Comparison of ENCODE assay signal across 23 mouse cellular contexts in genomic region chr14:118944702-118945101, GRCm38 (mm10).
"Had no signal": no experiment of that assay in that cellular context is flagged by ENCODE, and none has a peak within 500 bp of the region (broad histone marks: within the 10 kb centered on the region; RNA-seq: fewer than 3 reads in every experiment).

No protein-coding gene starts in this region.

- DNase-seq: gastrocnemius, postnatal 14 days; gastrocnemius, postnatal 36 days; heart, postnatal 14 days; heart, postnatal 36 days; kidney, adult 18-20 months; kidney, adult 8-10 months; kidney, postnatal 10 days; kidney, postnatal 25 days; kidney, postnatal 4 days had no signal

- H3K9me3 ChIP-seq: heart, embryonic 12.5 days; hindbrain, embryonic 10.5 days; hindbrain, embryonic 12.5 days; intestine, embryonic 15.5 days; limb, embryonic 10.5 days; limb, embryonic 12.5 days; liver, embryonic 12.5 days had no signal

- H3K27me3 ChIP-seq: heart, embryonic 12.5 days; hindbrain, embryonic 12.5 days; intestine, embryonic 15.5 days; limb, embryonic 12.5 days; liver, embryonic 12.5 days had no signal

- H3K4me3 ChIP-seq: heart, adult 2 months; heart, embryonic 12.5 days; hindbrain, embryonic 10.5 days; hindbrain, embryonic 12.5 days; intestine, embryonic 15.5 days; layer of hippocampus, adult 2 months; left cerebral cortex, adult 2 months; limb, embryonic 10.5 days; limb, embryonic 12.5 days; liver, embryonic 12.5 days had no signal

- ATAC-seq: hindbrain, embryonic 16.5 days; inflammation-experienced regulatory T-cells, adult 6 months; intestine, postnatal 0 days; liver, embryonic 12.5 days had no signal

- H3K36me3 ChIP-seq: heart, embryonic 12.5 days; hindbrain, embryonic 10.5 days; hindbrain, embryonic 12.5 days; intestine, embryonic 15.5 days; limb, embryonic 12.5 days; liver, embryonic 12.5 days had no signal

- H3K27ac ChIP-seq: heart, adult 2 months; hindbrain, embryonic 10.5 days; hindbrain, embryonic 12.5 days; hindbrain, embryonic 14.5 days; intestine, embryonic 15.5 days; layer of hippocampus, adult 2 months; left cerebral cortex, adult 2 months; limb, embryonic 10.5 days; limb, embryonic 12.5 days; liver, embryonic 12.5 days had no signal
